Mouse (Mus musculus): ENCODE results near the gene Il27ra. TPM values are rescaled to one million over a fixed set of nuclear protein-coding genes. Genes with fewer than 3 reads are reported as not detected.

The Il27ra gene
- polyA plus RNA-seq, 1 experiment from 2014 or later = 1.2 TPM

DNA sequence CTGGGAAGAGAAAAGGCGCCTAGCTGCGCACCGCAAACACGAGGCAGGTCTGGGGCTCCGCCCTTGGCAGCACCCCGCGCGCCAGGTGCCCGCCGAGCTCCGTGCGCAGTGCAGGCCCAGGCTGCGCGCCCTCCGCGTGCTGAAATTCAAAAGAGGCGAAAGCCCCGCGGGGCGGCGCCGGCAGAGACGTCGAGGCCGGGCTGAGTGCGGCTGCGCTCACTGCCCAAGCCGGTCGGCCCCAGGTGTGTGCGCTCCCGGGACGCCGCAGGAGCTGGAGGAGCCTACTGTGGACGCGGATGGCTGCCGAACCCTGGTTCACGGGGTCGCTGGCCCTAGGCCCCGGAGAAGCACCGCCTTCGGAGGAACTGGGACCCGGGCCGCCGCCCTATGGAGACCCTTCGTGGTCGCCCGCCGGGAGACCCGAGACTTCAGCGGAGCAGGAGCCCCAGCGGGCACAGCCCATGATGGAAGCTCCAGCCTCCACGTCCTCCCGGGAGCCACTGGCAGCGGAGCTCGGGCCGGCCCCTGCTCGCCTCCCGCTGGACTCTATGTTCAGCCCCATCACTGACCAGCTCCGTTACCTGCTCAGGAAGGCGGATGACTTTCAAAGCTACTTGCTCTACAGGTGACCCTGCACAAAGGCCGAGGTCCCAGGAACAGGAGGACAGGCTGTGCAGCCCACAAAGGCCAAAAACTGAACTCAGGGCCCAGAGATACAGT, 40.9 kb downstream of the Il27ra start, which contains the start of gene 1700067K01Rik:
Gene 1700067K01Rik, plus strand, starts transcription at position 222 of the 720 bp plus-strand sequence.
- H3K9me3 ChIP-seq (ENCODE audit: control insufficient read depth, low read length) = no peaks in the 10 kb centered on the region
- H3K27ac ChIP-seq (ENCODE audit: low read depth) = no peak within 1 kb of the TSS
- peaks cover 19% of the 10 kb centered on the region for H3K4me1 ChIP-seq (replicated peaks; ENCODE audit: control insufficient read depth, insufficient read depth, low read length)
- no peak within 1 kb of the TSS for H3K4me2 ChIP-seq (ENCODE audit: low read length)
- ATAC-seq (replicated peaks; ENCODE audit: low FRiP score, low TSS enrichment, low read depth) (no peak), DNase-seq (ENCODE audit: low spot score) (no peak)
- H3K27me3 ChIP-seq (replicated peaks; ENCODE audit: control insufficient read depth, insufficient read depth, low read length) = no peaks in the 10 kb centered on the region
- H3K4me3 ChIP-seq (ENCODE audit: low read depth, low read length) = no peak within 1 kb of the TSS
- H3K36me3 ChIP-seq (ENCODE audit: control insufficient read depth, insufficient read depth, low read length) = peaks cover 26% of the 10 kb centered on the region
- 43% methylated on average over 61 of the region's 61 CpGs for WGBS
- H3K9ac ChIP-seq (ENCODE audit: low read length) = no peak within 1 kb of the TSS

DNA sequence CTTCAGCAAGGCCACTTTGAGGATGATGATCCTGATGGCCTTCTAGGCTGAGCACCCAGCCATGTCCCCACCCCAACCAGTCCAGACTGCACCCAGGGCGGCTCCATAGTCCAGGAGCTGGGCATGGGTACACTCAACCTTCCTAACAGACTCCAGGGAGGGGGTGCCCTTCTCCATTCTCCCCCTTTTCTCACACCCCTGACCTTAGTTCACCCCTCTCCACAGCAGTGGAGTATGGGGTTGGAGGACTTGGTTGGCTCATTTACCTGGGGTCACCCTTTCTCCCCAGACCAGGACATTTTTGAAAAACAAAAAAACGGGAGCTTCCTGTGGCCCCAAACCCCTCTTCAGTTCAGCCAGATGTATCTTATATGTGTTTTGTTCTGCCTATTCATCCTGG, 42.6 kb downstream of the Il27ra start:
- Histone ChIP-seq H3K27me3 (replicated peaks; ENCODE audit: control insufficient read depth, insufficient read depth, low read length) (no peaks in the 10 kb centered on the region), H3K9me3 (ENCODE audit: control insufficient read depth, low read length) (no peaks in the 10 kb centered on the region), H3K36me3 (ENCODE audit: control insufficient read depth, insufficient read depth, low read length) (peaks cover 30% of the 10 kb centered on the region), H3K4me3 (ENCODE audit: low read depth, low read length) (no peak overlapping the region), H3K4me1 (replicated peaks; ENCODE audit: control insufficient read depth, insufficient read depth, low read length) (peaks cover 21% of the 10 kb centered on the region), H3K27ac (ENCODE audit: low read depth) (no peak overlapping the region), H3K4me2 (ENCODE audit: low read length) (no peak overlapping the region), H3K9ac (ENCODE audit: low read length) (no peak overlapping the region)
- DNase-seq (ENCODE audit: low spot score) (no peak), ATAC-seq (replicated peaks; ENCODE audit: low FRiP score, low TSS enrichment, low read depth) (no peak)
- 95% methylated on average over 2 of the region's 2 CpGs for WGBS

DNA sequence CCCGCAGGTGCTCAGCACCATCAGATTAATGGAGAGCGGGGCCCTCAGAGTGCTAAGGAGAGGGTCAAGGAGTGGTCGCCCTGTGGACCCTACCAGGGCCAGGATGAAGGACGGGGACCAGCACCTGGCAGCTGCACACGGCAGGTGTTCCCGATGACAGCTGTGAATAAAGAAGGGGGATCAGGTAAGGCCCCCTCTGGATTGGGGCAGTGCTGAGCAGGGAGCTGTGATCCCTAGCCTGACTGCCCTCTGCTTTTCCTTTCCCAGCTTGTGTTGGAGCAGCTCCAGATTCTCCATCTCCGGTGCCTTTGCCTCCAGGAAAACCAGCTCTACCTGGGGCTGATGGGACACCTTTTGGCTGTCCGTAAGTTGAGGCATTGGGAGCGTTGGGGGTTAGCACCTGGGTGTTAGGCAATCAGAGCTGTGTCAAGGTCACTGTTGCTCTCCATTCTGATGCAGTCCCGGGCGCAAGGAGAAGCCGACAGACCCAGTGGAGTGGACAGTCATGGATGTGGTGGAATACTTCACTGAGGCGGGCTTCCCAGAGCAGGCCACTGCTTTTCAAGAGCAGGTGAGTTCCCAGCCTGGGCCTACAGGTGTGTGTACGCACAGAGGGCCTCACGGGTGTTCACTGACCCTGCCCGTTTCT, 43.2 kb downstream of the Il27ra start:
- DNase-seq (ENCODE audit: low spot score) (no peak), ATAC-seq (replicated peaks; ENCODE audit: low FRiP score, low TSS enrichment, low read depth) (no peak)
- Histone ChIP-seq H3K27me3 (replicated peaks; ENCODE audit: control insufficient read depth, insufficient read depth, low read length) (no peaks in the 10 kb centered on the region), H3K4me3 (ENCODE audit: low read depth, low read length) (peak overlapping the region; percentile 76), H3K9me3 (ENCODE audit: control insufficient read depth, low read length) (no peaks in the 10 kb centered on the region), H3K4me1 (replicated peaks; ENCODE audit: control insufficient read depth, insufficient read depth, low read length) (peaks cover 20% of the 10 kb centered on the region), H3K4me2 (ENCODE audit: low read length) (peak overlapping the region; percentile 68), H3K36me3 (ENCODE audit: control insufficient read depth, insufficient read depth, low read length) (peaks cover 36% of the 10 kb centered on the region), H3K9ac (ENCODE audit: low read length) (peak overlapping the region; percentile 62), H3K27ac (ENCODE audit: low read depth) (no peak overlapping the region)
- 63% methylated on average over 16 of the region's 16 CpGs for WGBS

DNA sequence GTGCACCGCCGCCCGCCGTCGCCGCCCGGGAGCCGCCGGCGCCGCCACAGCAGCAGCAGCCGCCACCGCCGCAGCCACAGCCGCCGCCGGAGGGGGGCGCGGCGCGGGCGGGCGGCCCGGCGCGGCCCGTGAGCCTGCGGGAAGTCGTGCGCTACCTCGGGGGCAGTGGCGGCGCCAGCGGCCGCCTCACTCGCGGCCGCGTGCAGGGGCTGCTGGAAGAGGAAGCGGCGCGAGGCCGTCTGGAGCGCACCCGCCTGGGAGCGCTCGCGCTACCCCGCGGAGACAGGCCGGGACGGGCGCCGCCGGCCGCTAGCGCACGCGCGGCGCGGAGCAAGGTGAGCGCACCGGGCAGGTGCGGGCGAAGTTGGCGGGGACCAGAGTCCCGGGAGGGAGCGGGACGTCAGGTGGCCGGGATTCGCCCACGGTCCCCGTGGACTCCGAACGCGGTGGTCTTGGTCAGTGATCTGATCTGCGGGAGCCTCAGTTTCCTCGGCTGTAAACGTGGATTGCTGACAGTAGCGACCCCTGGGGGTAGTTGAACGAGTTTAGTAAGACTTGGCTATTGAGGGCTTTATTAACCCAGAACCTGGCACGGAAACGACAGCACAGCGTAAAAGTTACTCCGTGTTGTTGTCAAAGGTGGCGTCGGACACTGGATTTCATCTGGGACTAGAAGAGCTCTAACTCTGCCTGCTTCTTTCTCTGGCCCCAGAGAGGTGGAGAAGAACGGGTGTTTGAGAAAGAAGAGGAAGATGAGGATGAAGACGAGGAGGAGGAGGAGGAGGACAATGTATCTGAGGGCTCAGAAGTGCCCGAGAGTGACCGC, 43.9 kb downstream of the Il27ra start:
- DNase-seq (ENCODE audit: low spot score) (peak; percentile 85), ATAC-seq (replicated peaks; ENCODE audit: low FRiP score, low TSS enrichment, low read depth) (no peak)
- Histone ChIP-seq H3K4me1 (replicated peaks; ENCODE audit: control insufficient read depth, insufficient read depth, low read length) (peaks cover 17% of the 10 kb centered on the region), H3K4me2 (ENCODE audit: low read length) (peak overlapping the region; percentile 68), H3K36me3 (ENCODE audit: control insufficient read depth, insufficient read depth, low read length) (peaks cover 43% of the 10 kb centered on the region), H3K9ac (ENCODE audit: low read length) (peak overlapping the region; percentile 62), H3K4me3 (ENCODE audit: low read depth, low read length) (peak overlapping the region; percentile 76), H3K27me3 (replicated peaks; ENCODE audit: control insufficient read depth, insufficient read depth, low read length) (no peaks in the 10 kb centered on the region), H3K27ac (ENCODE audit: low read depth) (peak overlapping the region; percentile 97), H3K9me3 (ENCODE audit: control insufficient read depth, low read length) (no peaks in the 10 kb centered on the region)
- 1% methylated on average over 80 of the region's 92 CpGs for WGBS

DNA sequence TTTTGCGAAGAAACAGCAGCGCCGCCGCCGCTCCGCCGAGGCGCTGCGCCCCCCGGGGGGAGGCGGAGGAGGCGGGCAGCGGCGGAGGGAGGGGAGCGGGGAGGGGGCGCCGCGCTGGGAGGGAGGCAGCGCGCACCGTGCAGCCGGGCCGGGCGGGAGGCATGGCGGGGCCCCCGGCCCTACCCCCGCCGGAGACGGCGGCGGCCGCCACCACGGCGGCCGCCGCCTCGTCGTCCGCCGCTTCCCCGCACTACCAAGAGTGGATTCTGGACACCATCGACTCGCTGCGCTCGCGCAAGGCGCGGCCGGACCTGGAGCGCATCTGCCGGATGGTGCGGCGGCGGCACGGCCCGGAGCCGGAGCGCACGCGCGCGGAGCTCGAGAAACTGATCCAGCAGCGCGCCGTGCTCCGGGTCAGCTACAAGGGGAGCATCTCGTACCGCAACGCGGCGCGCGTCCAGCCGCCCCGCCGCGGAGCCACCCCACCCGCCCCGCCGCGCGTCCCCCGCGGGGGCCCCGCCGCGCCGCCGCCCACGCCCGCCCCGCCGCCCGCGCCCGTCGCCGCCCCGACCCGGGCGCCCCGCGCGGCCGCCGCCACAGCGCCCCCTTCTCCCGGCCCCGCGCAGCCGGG, 44.8 kb downstream of the Il27ra start, which contains the start of gene Samd1:
Gene Samd1, plus strand, starts transcription at position 162 of the 631 bp plus-strand sequence.
- WGBS = 1% methylated on average over 42 of the region's 112 CpGs
- peaks cover 45% of the 10 kb centered on the region for H3K36me3 ChIP-seq (ENCODE audit: control insufficient read depth, insufficient read depth, low read length)

DNA sequence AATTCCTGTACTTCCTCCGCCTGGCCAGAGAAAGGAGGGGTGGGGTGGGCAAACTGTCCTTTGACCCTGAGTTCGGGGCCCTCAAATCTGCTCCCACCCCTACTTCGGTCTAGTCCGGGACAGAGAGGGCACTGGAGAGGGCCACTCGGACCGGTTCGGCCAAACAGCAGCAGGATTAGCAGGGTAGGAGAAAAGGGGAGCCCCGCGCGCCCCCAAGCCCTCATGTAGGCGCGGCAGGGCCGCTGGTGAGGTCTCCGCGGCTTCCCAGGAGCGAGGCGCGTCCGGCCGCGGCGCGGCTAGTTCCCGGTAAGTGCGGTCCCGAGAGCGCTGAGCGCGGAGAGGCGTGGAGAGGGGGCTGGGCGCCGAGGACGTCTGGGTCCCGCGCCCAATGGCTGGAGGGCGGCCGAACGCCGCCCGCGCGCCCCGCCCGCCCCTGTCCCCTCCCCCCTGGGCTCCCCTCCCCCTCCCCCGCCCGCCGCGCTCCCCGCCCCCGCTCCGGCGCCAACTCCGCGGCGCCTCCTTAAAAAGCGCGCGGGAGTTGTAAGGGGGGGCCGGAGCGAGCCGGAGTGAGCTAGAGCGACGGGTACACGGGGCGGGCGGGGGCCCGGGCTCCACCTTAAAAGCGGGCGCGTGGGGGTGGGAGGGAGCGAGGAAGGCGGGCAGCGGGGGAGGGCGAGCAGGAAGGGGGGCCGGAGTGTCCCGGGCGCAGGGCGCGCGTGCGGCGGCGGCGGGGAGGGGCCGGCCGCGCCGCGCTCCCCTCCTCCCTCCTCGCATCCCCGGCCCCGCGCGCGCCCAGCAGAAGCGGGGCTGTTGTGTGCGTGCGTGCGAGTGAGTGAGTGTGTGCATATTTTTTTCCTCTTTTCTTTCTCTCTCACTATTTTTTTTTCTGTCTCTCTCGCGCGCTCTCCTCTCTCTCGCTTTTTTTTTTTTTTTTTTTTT, 45.6 kb downstream of the Il27ra start:
- WGBS = 0% methylated on average over 47 of the region's 103 CpGs
- H3K4me1 ChIP-seq (replicated peaks; ENCODE audit: control insufficient read depth, insufficient read depth, low read length) = peaks cover 17% of the 10 kb centered on the region
- H3K9me3 ChIP-seq (ENCODE audit: control insufficient read depth, low read length) = no peaks in the 10 kb centered on the region
- H3K36me3 ChIP-seq (ENCODE audit: control insufficient read depth, insufficient read depth, low read length) = peaks cover 51% of the 10 kb centered on the region
- DNase-seq (ENCODE audit: low spot score) = peak; percentile 90
- peak overlapping the region; percentile 81 for H3K4me2 ChIP-seq (ENCODE audit: low read length)
- H3K27ac ChIP-seq (ENCODE audit: low read depth) = peak overlapping the region; percentile 97
- peak overlapping the region; percentile 79 for H3K9ac ChIP-seq (ENCODE audit: low read length)
- peak; percentile 78 for ATAC-seq (replicated peaks; ENCODE audit: low FRiP score, low TSS enrichment, low read depth)
- H3K27me3 ChIP-seq (replicated peaks; ENCODE audit: control insufficient read depth, insufficient read depth, low read length) = no peaks in the 10 kb centered on the region
- H3K4me3 ChIP-seq (ENCODE audit: low read depth, low read length) = peak overlapping the region; percentile 76

More for the DNA sequence above, 44.8 kb downstream of the Il27ra start, which contains the start of gene Samd1:
- Histone ChIP-seq H3K9ac (ENCODE audit: low read length) (peak within 1 kb of the TSS; percentile 79), H3K27ac (ENCODE audit: low read depth) (peak within 1 kb of the TSS; percentile 97), H3K9me3 (ENCODE audit: control insufficient read depth, low read length) (no peaks in the 10 kb centered on the region), H3K4me2 (ENCODE audit: low read length) (peak within 1 kb of the TSS; percentile 81), H3K27me3 (replicated peaks; ENCODE audit: control insufficient read depth, insufficient read depth, low read length) (no peaks in the 10 kb centered on the region), H3K4me3 (ENCODE audit: low read depth, low read length) (peak within 1 kb of the TSS; percentile 76), H3K4me1 (replicated peaks; ENCODE audit: control insufficient read depth, insufficient read depth, low read length) (peaks cover 17% of the 10 kb centered on the region)
- DNase-seq (ENCODE audit: low spot score) (peak; percentile 78), ATAC-seq (replicated peaks; ENCODE audit: low FRiP score, low TSS enrichment, low read depth) (0 out of 2 replicates have a peak, but pooled peaks have one; percentile 7)

DNA sequence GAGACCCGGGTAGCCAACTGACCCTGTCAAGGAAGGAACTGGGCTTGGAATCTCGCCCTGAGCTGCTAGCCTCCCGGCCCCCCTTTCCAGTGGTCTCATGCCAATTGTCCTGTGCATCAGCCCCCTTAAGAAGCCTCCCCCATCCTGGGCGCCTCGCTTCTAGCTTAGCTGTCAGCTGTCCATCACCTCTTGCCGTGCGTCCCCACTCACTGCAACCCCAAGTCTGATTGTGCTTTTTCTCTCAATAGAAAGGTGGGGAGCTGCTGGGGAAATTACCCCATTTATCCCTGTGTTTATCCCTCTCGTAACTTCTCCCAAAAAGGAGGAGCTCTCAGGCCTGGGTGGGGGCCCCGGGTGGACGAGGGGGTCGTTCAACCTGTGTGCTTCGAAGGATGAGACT, 46.4 kb downstream of the Il27ra start:
- H3K36me3 ChIP-seq (ENCODE audit: control insufficient read depth, insufficient read depth, low read length) = peaks cover 55% of the 10 kb centered on the region
- no peak overlapping the region for H3K27ac ChIP-seq (ENCODE audit: low read depth)
- ATAC-seq (replicated peaks; ENCODE audit: low FRiP score, low TSS enrichment, low read depth) = 0 out of 2 replicates have a peak, but pooled peaks have one; percentile 0

More for the DNA sequence above, 46.4 kb downstream of the Il27ra start:
- no peaks in the 10 kb centered on the region for H3K27me3 ChIP-seq (replicated peaks; ENCODE audit: control insufficient read depth, insufficient read depth, low read length)
- 19% methylated on average over 12 of the region's 12 CpGs for WGBS
- H3K9ac ChIP-seq (ENCODE audit: low read length) = peak overlapping the region; percentile 79; the same call in 1 of the 2 replicates
- H3K4me2 ChIP-seq (ENCODE audit: low read length) = peak overlapping the region; percentile 81
- H3K9me3 ChIP-seq (ENCODE audit: control insufficient read depth, low read length) = no peaks in the 10 kb centered on the region
- peaks cover 17% of the 10 kb centered on the region for H3K4me1 ChIP-seq (replicated peaks; ENCODE audit: control insufficient read depth, insufficient read depth, low read length)
- peak overlapping the region; percentile 76 for H3K4me3 ChIP-seq (ENCODE audit: low read depth, low read length)
- no peak for DNase-seq (ENCODE audit: low spot score)

Data from intestine, embryonic 14.5 days (tissue).